Mouse (Mus musculus) stomach, embryonic 15.5 days (tissue): ENCODE measurements around the gene Furin. TPM values are rescaled to one million over a fixed set of nuclear protein-coding genes. Genes with fewer than 3 reads are reported as not detected.
A peak's percentile ranks its signal among the peaks of the same experiment; 100 is the strongest.

Experiments
- ATAC-seq: fragments of 200-750 bp; cut with Nextera tagmentation; 2 replicates; pipeline ENCODE4 v1.8.0; 2017; ENCODE audit warnings: low read depth, moderate number of reproducible peaks, moderate TSS enrichment; ENCODE audit not compliant: insufficient read depth, low FRiP score
- H3K27ac ChIP-seq: fragments of 300-500 bp; sonication (generic); 2 replicates; pipeline ENCODE4 v1.5.1; 2015; ENCODE audit warnings: mild to moderate bottlenecking, inconsistent platforms
- H3K27me3 ChIP-seq: fragments of 300-500 bp; sonication (generic); replicated peaks from 2 replicates; pipeline ENCODE4 v1.6.1; 2015; ENCODE audit warnings: inconsistent platforms
- H3K36me3 ChIP-seq: fragments of 300-500 bp; sonication (generic); 2 replicates; pipeline ENCODE4 v1.6.1; 2015; ENCODE audit warnings: inconsistent platforms
- H3K4me1 ChIP-seq: fragments of 300-500 bp; sonication (generic); 2 replicates; pipeline ENCODE4 v1.6.1; 2015; ENCODE audit warnings: inconsistent platforms
- H3K4me2 ChIP-seq: fragments of 300-500 bp; sonication (generic); 2 replicates; pipeline ENCODE4 v1.6.1; 2015; ENCODE audit warnings: mild to moderate bottlenecking, inconsistent platforms
- H3K4me3 ChIP-seq: fragments of 300-500 bp; sonication (generic); replicated peaks from 2 replicates; pipeline ENCODE4 v1.5.1; 2015; ENCODE audit warnings: inconsistent platforms
- H3K9ac ChIP-seq: fragments of 300-500 bp; sonication (generic); 2 replicates; pipeline ENCODE4 v1.6.1; 2015; ENCODE audit warnings: inconsistent platforms
- H3K9me3 ChIP-seq: fragments of 300-500 bp; sonication (generic); 2 replicates; pipeline ENCODE4 v1.6.1; 2016; ENCODE audit warnings: inconsistent platforms
- WGBS: fragments of 180-500 bp; shearing (Covaris S2); methylation state at CpG from one replicate; pipeline ENCODE4 v1.1.7; 2015; 5-methylcytosine and 5-hydroxymethylcytosine counted together
- polyA plus RNA-seq: library from polyadenylated mRNA; unstranded; fragments of >200 nt; fragmentation: Nextera tagmentation; extraction: Ambion mirVana; gene quantifications from 2 replicates; pipeline ENCODE4 v1.2.1, GENCODE M21; 2015

Furin gene
- polyA plus RNA-seq, 1 experiment from 2014 or later: 11.6 TPM

GRCm38 (mm10) chr7:80346173-80346572 lies 59.1 kb downstream of the Furin start:
- H3K9me3 ChIP-seq: no peaks in the 10 kb centered on the region
- WGBS: 91% methylated on average over 9 of the region's 9 CpGs
- no peak overlapping the region for H3K4me2 ChIP-seq
- H3K4me1 ChIP-seq: peaks cover 16% of the 10 kb centered on the region
- H3K27me3 ChIP-seq: no peaks in the 10 kb centered on the region
- H3K36me3 ChIP-seq: peaks cover 10% of the 10 kb centered on the region
- no peak for ATAC-seq
- H3K4me3 ChIP-seq: no peak overlapping the region
- no peak overlapping the region for H3K9ac ChIP-seq
- no peak overlapping the region for H3K27ac ChIP-seq

GRCm38 (mm10) chr7:80343270-80344018 lies 61.8 kb downstream of the Furin start:
- Histone ChIP-seq H3K27me3 (no peaks in the 10 kb centered on the region), H3K9ac (peak overlapping the region; percentile 78), H3K4me2 (peak overlapping the region; percentile 85), H3K4me3 (peak overlapping the region; percentile 55), H3K9me3 (no peaks in the 10 kb centered on the region), H3K4me1 (peaks cover 32% of the 10 kb centered on the region), H3K36me3 (no peaks in the 10 kb centered on the region), H3K27ac (peak overlapping the region; percentile 44; the same call in 1 of the 2 replicates)
- 24% methylated on average over 19 of the region's 19 CpGs for WGBS
- ATAC-seq: no peak

GRCm38 (mm10) chr7:80342858-80343257 lies 62.4 kb downstream of the Furin start, which contains the start of gene Hddc3:
TSS of gene Hddc3 (plus strand) at chr7:80343104.
- H3K4me1 ChIP-seq: peaks cover 35% of the 10 kb centered on the region
- H3K36me3 ChIP-seq: no peaks in the 10 kb centered on the region
- under 1% methylated on average over 25 of the region's 25 CpGs for WGBS
- ATAC-seq: peak; percentile 11; the same call in 1 of the 2 replicates
- H3K9me3 ChIP-seq: no peaks in the 10 kb centered on the region
- H3K27me3 ChIP-seq: no peaks in the 10 kb centered on the region
- peak within 1 kb of the TSS; percentile 78 for H3K9ac ChIP-seq
- peak within 1 kb of the TSS; percentile 55 for H3K4me3 ChIP-seq
- peak within 1 kb of the TSS; percentile 44; the same call in 1 of the 2 replicates for H3K27ac ChIP-seq
- peak within 1 kb of the TSS; percentile 85 for H3K4me2 ChIP-seq

- Histone ChIP-seq H3K9me3 (no peaks in the 10 kb centered on the region), H3K4me3 (no peak overlapping the region), H3K4me2 (no peak overlapping the region), H3K9ac (no peak overlapping the region), H3K27ac (no peak overlapping the region), H3K36me3 (0 out of 2 replicates have a peak, but pooled peaks cover under 1% of the 10 kb centered on the region), H3K4me1 (peaks cover 34% of the 10 kb centered on the region), H3K27me3 (no peaks in the 10 kb centered on the region)
- ATAC-seq: no peak
- WGBS: 73% methylated on average over 7 of the region's 7 CpGs
Measured at GRCm38 (mm10) chr7:80341793-80342192, 63.4 kb downstream of the Furin start.

- H3K9ac ChIP-seq: peak within 1 kb of the TSS; percentile 41; the same call in 1 of the 2 replicates
- H3K4me1 ChIP-seq: peaks cover 34% of the 10 kb centered on the region
- peaks cover 10% of the 10 kb centered on the region for H3K36me3 ChIP-seq
- H3K4me2 ChIP-seq: peak within 1 kb of the TSS; percentile 90
- peak; percentile 52; the same call in 1 of the 2 replicates for ATAC-seq
- H3K27ac ChIP-seq: peak within 1 kb of the TSS; percentile 93
- WGBS: 2% methylated on average over 11 of the region's 11 CpGs
- peak within 1 kb of the TSS; percentile 61 for H3K4me3 ChIP-seq
- no peaks in the 10 kb centered on the region for H3K9me3 ChIP-seq
- no peaks in the 10 kb centered on the region for H3K27me3 ChIP-seq
Measured at GRCm38 (mm10) chr7:80340793-80341192, 64.4 kb downstream of the Furin start, which contains the start of gene Unc45a. TSS of gene Unc45a (minus strand) at chr7:80341005.

GRCm38 (mm10) chr7:80339793-80340628 lies 65.2 kb downstream of the Furin start:
- H3K4me1 ChIP-seq: peaks cover 34% of the 10 kb centered on the region
- H3K9ac ChIP-seq: peak overlapping the region; percentile 41; the same call in 1 of the 2 replicates
- H3K4me3 ChIP-seq: peak overlapping the region; percentile 61
- H3K27ac ChIP-seq: peak overlapping the region; percentile 93
- no peaks in the 10 kb centered on the region for H3K27me3 ChIP-seq
- H3K36me3 ChIP-seq: peaks cover 15% of the 10 kb centered on the region
- peak overlapping the region; percentile 90 for H3K4me2 ChIP-seq
- peak; percentile 98 for ATAC-seq
- under 1% methylated on average over 45 of the region's 45 CpGs for WGBS
- no peaks in the 10 kb centered on the region for H3K9me3 ChIP-seq

- Histone ChIP-seq H3K9me3 (no peaks in the 10 kb centered on the region), H3K27ac (peak overlapping the region; percentile 54), H3K36me3 (peaks cover 21% of the 10 kb centered on the region), H3K27me3 (no peaks in the 10 kb centered on the region), H3K4me3 (peak overlapping the region; percentile 61), H3K9ac (peak overlapping the region; percentile 65), H3K4me1 (peaks cover 34% of the 10 kb centered on the region), H3K4me2 (peak overlapping the region; percentile 90)
- 11% methylated on average over 15 of the region's 17 CpGs for WGBS
- ATAC-seq: no peak
Measured at GRCm38 (mm10) chr7:80339371-80339770, 65.9 kb downstream of the Furin start.

Other genes starting within 250 kb of the Furin start
- 22.1 and 23.8 TPM in 2 replicates for gene Sema4b, start 218.6 kb downstream of the Furin start, polyA plus RNA-seq
- gene Cib1, start 172.6 kb downstream of the Furin start, polyA plus RNA-seq: 157 and 158 TPM in 2 replicates
- 5.2 and 5.3 TPM in 2 replicates for gene Gdpgp1, start 172.6 kb downstream of the Furin start, polyA plus RNA-seq
- 1.1 and 1.6 TPM in 2 replicates for gene Ttll13, start 159.1 kb downstream of the Furin start, polyA plus RNA-seq
- gene Ngrn, start 144.2 kb downstream of the Furin start, polyA plus RNA-seq: 47.3 and 52.0 TPM in 2 replicates
- 12.9 and 15.6 TPM in 2 replicates for gene Vps33b, start 135.8 kb downstream of the Furin start, polyA plus RNA-seq
- 139 and 142 TPM in 2 replicates for gene Prc1, start 111.0 kb downstream of the Furin start, polyA plus RNA-seq
- 10.0 and 13.8 TPM in 2 replicates for gene Rccd1, start 81.0 kb downstream of the Furin start, polyA plus RNA-seq
- gene Unc45a, start 64.4 kb downstream of the Furin start, polyA plus RNA-seq: 35.5 and 38.3 TPM in 2 replicates
- gene Hddc3, start 62.3 kb downstream of the Furin start, polyA plus RNA-seq: 16.4 and 20.1 TPM in 2 replicates
- gene Man2a2, start 34.1 kb downstream of the Furin start, polyA plus RNA-seq: 16.3 and 16.4 TPM in 2 replicates
- gene Fes, start 17.5 kb downstream of the Furin start, polyA plus RNA-seq: 12.5 and 13.5 TPM in 2 replicates
- gene Blm, start 129.7 kb upstream of the Furin start, polyA plus RNA-seq: 18.5 and 21.6 TPM in 2 replicates